Mouse (Mus musculus) stomach, postnatal 0 days (tissue): ENCODE data around the gene Ttc7. TPM values are rescaled to one million over a fixed set of nuclear protein-coding genes. Genes with fewer than 3 reads are reported as not detected.
A peak's percentile ranks its signal among the peaks of the same experiment; 100 is the strongest.

Experiments used
- ATAC-seq: fragments of 200-750 bp; cut with Nextera tagmentation; 2 replicates; pipeline ENCODE4 v1.8.0; 2017; ENCODE audit not compliant: low FRiP score, low TSS enrichment
- DNase-seq: peaks from one replicate; pipeline ENCODE4 v3.0.0-alpha.2; 2016; ENCODE audit warnings: low spot score
- H3K27ac ChIP-seq: fragments of 300-500 bp; sonication (generic); replicated peaks from 2 replicates; pipeline ENCODE4 v1.5.1; 2014; ENCODE audit warnings: mild to moderate bottlenecking, control low read depth
- H3K27me3 ChIP-seq: fragments of 300-500 bp; sonication (generic); 2 replicates; pipeline ENCODE4 v1.6.1; 2014; ENCODE audit warnings: low read length; ENCODE audit not compliant: control insufficient read depth, insufficient read depth
- H3K36me3 ChIP-seq: fragments of 300-500 bp; sonication (generic); 2 replicates; pipeline ENCODE4 v1.6.1; 2014; ENCODE audit warnings: low read length, mixed read lengths; ENCODE audit not compliant: control insufficient read depth, insufficient read depth
- H3K4me1 ChIP-seq: fragments of 300-500 bp; sonication (generic); replicated peaks from 2 replicates; pipeline ENCODE4 v1.6.1; 2014; ENCODE audit warnings: antibody characterized with exemption; ENCODE audit not compliant: control insufficient read depth, insufficient read depth
- H3K4me2 ChIP-seq: fragments of 300-500 bp; sonication (generic); replicated peaks from 2 replicates; pipeline ENCODE4 v1.6.1; 2014; ENCODE audit warnings: low read depth, mild to moderate bottlenecking, control low read depth, moderate library complexity
- H3K4me3 ChIP-seq: fragments of 300-500 bp; sonication (generic); 2 replicates; pipeline ENCODE4 v1.5.1; 2014; ENCODE audit warnings: low read depth, low read length, control low read depth
- H3K9ac ChIP-seq: fragments of 300-500 bp; sonication (generic); 2 replicates; pipeline ENCODE4 v1.6.1; 2014; ENCODE audit warnings: mild to moderate bottlenecking, low read length, control low read depth, mixed read lengths
- H3K9me3 ChIP-seq: fragments of 300-500 bp; sonication (generic); 2 replicates; pipeline ENCODE4 v1.6.1; 2016; ENCODE audit warnings: low read length; ENCODE audit not compliant: control insufficient read depth
- CTCF ChIP-seq: IDR thresholded peaks from 2 replicates; pipeline ENCODE4 v1.5.1; 2016; ENCODE audit warnings: antibody characterized with exemption, low read depth, mild to moderate bottlenecking, moderate library complexity
- EP300 ChIP-seq: optimal IDR thresholded peaks from 2 replicates; pipeline ENCODE3; 2016; ENCODE audit warnings: antibody characterized with exemption
- WGBS: fragments of 180-500 bp; shearing (Covaris S2); extraction: QIAGEN DNeasy Blood & Tissue Kit; methylation state at CpG from one replicate; pipeline ENCODE4 v1.1.7; 2014; 5-methylcytosine and 5-hydroxymethylcytosine counted together
- polyA plus RNA-seq: library from polyadenylated mRNA; unstranded; fragments of >200 nt; fragmentation: Nextera tagmentation; extraction: Ambion mirVana; gene quantifications from 2 replicates; pipeline ENCODE4 v1.2.1, GENCODE M21; 2015

The Ttc7 gene
- polyA plus RNA-seq, 1 experiment from 2014 or later, result 21.2 TPM

DNA sequence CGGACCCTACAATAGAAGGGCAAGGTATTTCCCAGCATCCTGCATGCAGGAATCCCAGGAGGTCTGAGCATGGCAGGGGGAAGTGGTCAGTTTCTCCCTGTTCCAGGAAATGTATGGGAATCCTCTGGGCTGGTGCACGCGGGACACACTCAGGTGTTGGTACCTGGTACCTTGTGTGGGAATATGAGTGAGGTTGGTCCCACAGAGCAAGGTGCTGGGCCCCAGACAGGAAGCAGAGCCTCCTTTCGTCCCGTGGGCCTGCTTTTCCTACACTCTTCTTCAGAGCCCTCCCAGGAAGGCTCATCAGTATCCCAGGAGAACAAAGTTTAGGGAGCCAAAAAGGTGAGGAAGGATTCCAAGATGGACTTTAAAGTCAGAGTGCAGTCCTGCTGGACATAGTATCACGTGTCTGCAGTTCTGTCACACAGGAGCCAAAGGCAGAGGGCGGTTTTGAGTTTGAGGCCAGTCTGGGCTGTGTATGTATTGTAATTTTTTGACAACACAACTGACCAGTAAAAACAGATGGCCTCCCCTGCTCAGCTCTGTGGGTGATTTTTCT, 1.9 kb downstream of the Ttc7 start:
- 76% methylated on average over 7 of the region's 7 CpGs for WGBS

DNA sequence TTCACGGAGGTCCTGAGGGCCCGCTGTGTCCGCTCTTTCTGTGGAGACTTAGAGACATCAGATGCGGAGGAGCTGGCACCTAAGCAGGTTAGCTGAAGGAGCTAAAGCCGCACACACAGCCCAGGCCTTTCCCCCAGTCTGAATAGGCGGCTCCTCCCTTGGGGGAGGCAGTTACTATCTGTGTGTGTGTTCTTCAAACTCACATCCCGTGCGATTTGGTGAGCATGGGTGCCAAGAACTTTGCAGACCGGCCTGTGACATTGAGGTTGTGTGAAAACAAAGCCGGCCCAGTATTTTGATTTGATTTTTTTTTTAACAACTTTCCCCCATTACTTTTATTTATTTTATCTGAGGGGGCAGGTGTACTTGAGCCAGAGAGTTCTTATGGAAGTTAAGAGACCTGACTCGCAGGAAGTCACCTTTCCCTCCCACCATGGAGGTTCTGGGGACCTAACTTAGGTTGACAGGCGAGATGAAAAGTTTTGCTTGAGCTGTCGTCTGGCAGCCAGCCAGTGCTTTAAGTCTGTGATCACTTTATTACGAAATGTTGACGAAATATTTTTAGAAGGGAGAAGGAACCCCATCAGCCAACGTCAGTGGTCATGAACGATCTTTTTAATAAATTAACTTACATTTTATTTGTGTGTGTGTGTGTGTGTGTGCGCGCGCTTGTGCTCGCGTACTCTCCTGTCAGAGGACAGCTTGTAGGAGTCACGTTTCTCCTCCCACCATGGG, 3.2 kb downstream of the Ttc7 start:
- no peaks in the 10 kb centered on the region for H3K27me3 ChIP-seq
- TF ChIP-seq CTCF (no peak), EP300 (no peak)
- H3K4me2 ChIP-seq, result no peak overlapping the region
- no peak overlapping the region for H3K27ac ChIP-seq
- ATAC-seq (no peak), DNase-seq (no peak)
- H3K4me3 ChIP-seq, result no peak overlapping the region
- no peaks in the 10 kb centered on the region for H3K36me3 ChIP-seq
- H3K9me3 ChIP-seq, result no peaks in the 10 kb centered on the region
- WGBS, result 60% methylated on average over 23 of the region's 23 CpGs
- peaks cover 6% of the 10 kb centered on the region; the same call in 1 of the 2 replicates for H3K4me1 ChIP-seq
- no peak overlapping the region for H3K9ac ChIP-seq

More for the DNA sequence above, 1.9 kb downstream of the Ttc7 start:
- Histone ChIP-seq H3K9me3 (no peaks in the 10 kb centered on the region), H3K36me3 (no peaks in the 10 kb centered on the region), H3K4me1 (peaks cover 6% of the 10 kb centered on the region; the same call in 1 of the 2 replicates), H3K4me2 (peak overlapping the region; percentile 97; the same call in 1 of the 2 replicates), H3K27me3 (no peaks in the 10 kb centered on the region), H3K9ac (no peak overlapping the region), H3K27ac (0 out of 2 replicates have a peak overlapping the region, but pooled peaks have one; percentile 18), H3K4me3 (no peak overlapping the region)
- TF ChIP-seq EP300, result no peak
- TF ChIP-seq CTCF, result no peak
- no peak for DNase-seq
- no peak for ATAC-seq

DNA sequence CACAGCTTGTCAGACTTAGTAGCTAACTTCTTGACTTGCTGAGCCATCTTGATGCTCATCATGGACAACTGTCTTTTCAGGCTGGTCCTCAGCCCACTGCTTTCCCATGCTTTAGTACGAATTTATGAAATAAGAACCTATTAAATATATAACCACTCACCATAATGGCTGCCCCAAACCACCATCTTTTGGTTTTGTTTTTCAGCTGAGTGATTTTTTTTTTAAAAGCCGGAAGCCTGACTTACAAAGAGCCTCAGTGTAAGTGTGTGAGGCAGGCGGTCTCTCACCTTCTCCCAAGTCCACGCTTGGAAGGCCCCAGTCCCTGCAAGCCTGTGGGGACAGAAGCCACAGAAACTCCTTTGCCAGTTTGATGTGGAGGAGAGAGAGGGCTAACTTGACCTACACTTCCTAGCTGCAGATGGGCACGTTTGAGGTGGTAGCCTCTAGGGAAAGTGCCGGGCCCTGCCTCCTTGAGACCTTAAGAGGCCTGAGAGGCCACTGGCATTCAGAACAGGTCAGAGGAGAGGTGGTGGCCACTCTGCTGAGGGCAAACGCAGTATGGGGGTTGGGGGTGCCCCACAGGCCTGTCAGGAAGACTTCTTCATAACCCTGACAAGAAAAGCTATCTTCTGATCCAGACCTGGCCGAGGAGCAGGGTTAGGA, 3.9 kb downstream of the Ttc7 start:
- no peak for ATAC-seq
- H3K27ac ChIP-seq, result peak overlapping the region; percentile 53
- H3K9ac ChIP-seq, result no peak overlapping the region
- H3K4me3 ChIP-seq, result no peak overlapping the region
- H3K9me3 ChIP-seq, result no peaks in the 10 kb centered on the region
- H3K27me3 ChIP-seq, result no peaks in the 10 kb centered on the region
- TF ChIP-seq CTCF (no peak), EP300 (no peak)
- no peak for DNase-seq
- peaks cover 1% of the 10 kb centered on the region; the same call in 1 of the 2 replicates for H3K4me1 ChIP-seq
- no peak overlapping the region for H3K4me2 ChIP-seq
- no peaks in the 10 kb centered on the region for H3K36me3 ChIP-seq
- 73% methylated on average over 8 of the region's 8 CpGs for WGBS

DNA sequence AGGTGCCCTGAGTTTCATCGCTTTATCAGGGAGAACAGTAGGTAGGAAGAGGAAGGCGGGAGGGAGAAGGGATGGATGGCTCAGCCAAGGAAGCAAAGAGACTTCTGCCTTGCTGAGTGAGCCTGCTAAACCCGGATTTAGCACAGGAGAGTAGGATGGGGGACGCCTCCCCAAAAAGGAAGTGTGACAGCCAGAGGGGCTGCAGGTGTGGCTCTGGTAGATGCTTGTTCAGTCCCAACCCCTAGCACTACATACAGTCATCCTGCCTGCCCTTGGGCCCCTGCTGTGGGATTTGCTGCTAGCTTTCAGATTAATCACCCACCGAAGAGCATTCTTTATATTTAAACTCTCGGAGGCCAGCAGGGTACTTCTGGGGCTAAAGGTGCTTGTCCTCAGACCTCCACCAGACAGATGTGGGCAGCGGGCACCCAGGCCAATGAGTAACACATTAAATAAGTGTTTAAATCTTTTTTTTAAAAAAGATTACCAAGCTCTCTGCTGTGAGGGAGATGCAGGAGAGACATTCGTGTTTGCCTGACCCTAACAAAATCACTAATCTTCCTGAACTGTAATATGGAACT, 4.6 kb downstream of the Ttc7 start:
- 59% methylated on average over 8 of the region's 8 CpGs for WGBS
- Histone ChIP-seq H3K4me1 (no peaks in the 10 kb centered on the region), H3K9me3 (no peaks in the 10 kb centered on the region), H3K4me3 (no peak overlapping the region), H3K27ac (peak overlapping the region; percentile 53), H3K36me3 (no peaks in the 10 kb centered on the region), H3K27me3 (no peaks in the 10 kb centered on the region), H3K4me2 (no peak overlapping the region), H3K9ac (no peak overlapping the region)
- TF ChIP-seq EP300 (no peak), CTCF (no peak)
- ATAC-seq (no peak), DNase-seq (no peak)

DNA sequence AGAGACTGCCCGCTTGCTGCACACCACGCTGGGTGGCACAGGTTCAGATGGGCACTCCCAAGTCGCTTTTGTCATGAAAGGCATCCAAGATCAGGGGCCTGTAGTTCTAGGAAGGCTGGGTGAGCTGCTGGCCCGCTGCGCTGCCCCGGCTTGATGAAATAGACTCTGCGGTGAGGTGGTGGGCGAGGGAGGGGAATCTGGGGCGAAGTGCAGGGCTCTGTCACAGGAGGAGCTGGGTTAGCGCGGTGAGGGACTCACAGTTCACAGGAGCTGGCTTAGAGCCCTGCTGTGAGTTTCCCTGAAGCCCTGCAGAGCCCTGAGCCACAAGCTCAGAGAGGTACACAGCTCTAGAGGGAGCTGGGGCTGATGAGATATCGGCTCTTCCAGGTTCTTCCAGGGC, 5.4 kb downstream of the Ttc7 start:
- Histone ChIP-seq H3K36me3 (no peaks in the 10 kb centered on the region; the same call in 1 of the 2 replicates), H3K9ac (no peak overlapping the region), H3K27me3 (no peaks in the 10 kb centered on the region), H3K4me3 (no peak overlapping the region), H3K4me2 (no peak overlapping the region), H3K27ac (peak overlapping the region; percentile 74), H3K9me3 (no peaks in the 10 kb centered on the region), H3K4me1 (no peaks in the 10 kb centered on the region)
- ATAC-seq (no peak), DNase-seq (no peak)
- 52% methylated on average over 12 of the region's 12 CpGs for WGBS
- TF ChIP-seq EP300, result no peak
- no peak for TF ChIP-seq CTCF

DNA sequence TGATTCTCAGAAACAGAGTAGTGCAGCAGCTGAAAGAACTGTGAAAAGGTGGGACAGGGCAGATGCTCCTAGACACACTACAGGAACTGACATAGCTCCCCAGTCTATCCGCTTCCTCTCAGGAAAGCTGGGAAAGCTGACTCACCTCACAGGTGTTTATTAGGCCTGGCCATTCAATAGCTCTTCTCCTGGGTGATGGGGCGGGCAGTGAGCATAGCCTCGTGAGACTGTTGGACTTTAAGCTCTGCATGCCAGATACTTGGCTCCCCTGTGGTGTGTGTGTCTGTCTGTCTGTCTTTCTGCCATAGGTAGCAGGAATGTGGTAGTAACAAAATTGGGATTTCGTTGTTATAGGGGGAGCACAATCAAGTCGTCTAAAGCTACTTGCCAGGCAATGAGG, 6.7 kb downstream of the Ttc7 start:
- 72% methylated on average over 5 of the region's 5 CpGs for WGBS
- H3K36me3 ChIP-seq, result no peaks in the 10 kb centered on the region; the same call in 1 of the 2 replicates
- ATAC-seq (peak; percentile 25; the same call in 1 of the 2 replicates), DNase-seq (no peak)
- no peak for TF ChIP-seq CTCF
- no peak for TF ChIP-seq EP300
- no peak overlapping the region for H3K9ac ChIP-seq
- no peaks in the 10 kb centered on the region for H3K27me3 ChIP-seq
- no peaks in the 10 kb centered on the region for H3K9me3 ChIP-seq
- H3K4me2 ChIP-seq, result no peak overlapping the region
- H3K27ac ChIP-seq, result no peak overlapping the region
- H3K4me3 ChIP-seq, result no peak overlapping the region
- no peaks in the 10 kb centered on the region for H3K4me1 ChIP-seq
